Mouse (Mus musculus) G1E (cell line): ENCODE results near the gene Pak7.

ENCODE experiments used
- CTCF ChIP-seq: IDR thresholded peaks from 2 replicates; pipeline ENCODE4 v1.5.1; 2012; ENCODE audit warnings: low read depth, low read length, inconsistent platforms, mixed read lengths
- GATA1 ChIP-seq: IDR thresholded peaks from 2 replicates; pipeline ENCODE4 v1.6.1; 2012; ENCODE audit warnings: borderline replicate concordance, low read length, inconsistent platforms, mixed read lengths

DNA sequence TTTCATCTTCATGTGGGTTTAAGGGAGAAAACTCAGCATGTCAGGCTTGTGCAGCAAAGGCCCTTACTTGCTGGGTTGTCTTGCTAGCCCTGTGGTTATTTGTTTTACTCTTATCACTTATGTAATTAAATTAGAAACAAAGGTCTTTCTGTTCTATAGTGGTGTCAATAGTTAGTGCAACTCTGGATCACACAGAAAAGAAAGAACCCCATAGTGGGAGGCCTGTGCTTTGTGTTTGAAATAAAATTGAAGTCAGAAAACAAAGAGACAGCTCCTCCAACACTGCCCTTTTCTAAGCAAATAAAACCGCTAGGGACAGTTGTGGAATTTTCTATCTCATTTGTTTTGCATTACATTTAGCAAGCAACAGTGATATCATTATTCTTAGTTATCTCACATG lies 15.4 kb downstream of the Pak7 start:
- no peak for TF ChIP-seq GATA1
- no peak for TF ChIP-seq CTCF
